Mouse (Mus musculus) neural tube, embryonic 12.5 days (tissue): ENCODE measurements around the gene Gm20481. TPM values are rescaled to one million over a fixed set of nuclear protein-coding genes. Genes with fewer than 3 reads are reported as not detected.
A peak's percentile ranks its signal among the peaks of the same experiment; 100 is the strongest.

Experiments
- ATAC-seq: fragments of 200-750 bp; cut with Nextera tagmentation; 2 replicates; pipeline ENCODE4 v1.8.0; 2017; ENCODE audit warnings: low read depth, mild to moderate bottlenecking, moderate TSS enrichment, moderate library complexity; ENCODE audit not compliant: low FRiP score
- H3K27ac ChIP-seq: fragments of 300-500 bp; sonication (generic); 2 replicates; pipeline ENCODE4 v1.5.1; 2016
- H3K27me3 ChIP-seq: fragments of 300-500 bp; sonication (generic); replicated peaks from 2 replicates; pipeline ENCODE4 v1.6.1; 2016; ENCODE audit warnings: mild to moderate bottlenecking
- H3K36me3 ChIP-seq: fragments of 300-500 bp; sonication (generic); 2 replicates; pipeline ENCODE4 v1.6.1; 2016; ENCODE audit warnings: mild to moderate bottlenecking
- H3K4me1 ChIP-seq: fragments of 300-500 bp; sonication (generic); 2 replicates; pipeline ENCODE4 v1.6.1; 2016
- H3K4me2 ChIP-seq: fragments of 300-500 bp; sonication (generic); replicated peaks from 2 replicates; pipeline ENCODE4 v1.6.1; 2016; ENCODE audit warnings: mild to moderate bottlenecking
- H3K4me3 ChIP-seq: fragments of 300-500 bp; sonication (generic); 2 replicates; pipeline ENCODE4 v1.5.1; 2016
- H3K9ac ChIP-seq: fragments of 300-500 bp; sonication (generic); 2 replicates; pipeline ENCODE4 v1.6.1; 2016; ENCODE audit warnings: mild to moderate bottlenecking
- H3K9me3 ChIP-seq: fragments of 300-500 bp; sonication (generic); 2 replicates; pipeline ENCODE4 v1.6.1; 2016; ENCODE audit warnings: mild to moderate bottlenecking
- WGBS: fragments of 180-500 bp; shearing (Covaris S2); methylation state at CpG from one replicate; pipeline ENCODE4 v1.1.7; 2016; 5-methylcytosine and 5-hydroxymethylcytosine counted together
- polyA plus RNA-seq: library from polyadenylated mRNA; unstranded; fragments of >200 nt; fragmentation: Nextera tagmentation; extraction: Ambion mirVana; gene quantifications from 2 replicates; pipeline ENCODE4 v1.2.1, GENCODE M21; 2016

The Gm20481 gene
- polyA plus RNA-seq, 1 experiment from 2014 or later, result not detected

DNA sequence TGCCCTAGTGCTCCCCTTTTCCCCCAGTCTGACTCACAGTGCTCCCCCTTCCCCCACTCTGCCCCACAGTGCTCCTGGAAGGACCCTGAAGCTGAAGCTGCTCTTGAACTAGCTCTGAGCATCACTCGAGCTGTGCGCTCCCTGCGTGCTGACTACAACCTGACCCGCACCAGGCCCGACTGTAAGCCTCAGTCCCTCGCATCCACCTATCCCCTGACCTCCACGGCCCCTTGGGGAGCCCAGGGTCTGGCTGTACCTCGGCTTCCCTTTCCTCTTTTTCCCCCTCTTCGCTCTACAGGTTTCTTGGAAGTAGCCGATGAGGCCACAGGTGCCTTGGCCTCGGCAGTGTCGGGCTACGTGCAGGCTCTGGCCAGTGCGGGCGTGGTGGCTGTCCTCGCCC lies 45.6 kb downstream of the Gm20481 start:
- no peak overlapping the region for H3K4me3 ChIP-seq
- ATAC-seq, result no peak
- H3K4me2 ChIP-seq, result no peak overlapping the region
- H3K27me3 ChIP-seq, result no peaks in the 10 kb centered on the region
- 0 out of 2 replicates have a peak, but pooled peaks cover 4% of the 10 kb centered on the region for H3K4me1 ChIP-seq
- no peak overlapping the region for H3K27ac ChIP-seq
- H3K9ac ChIP-seq, result 0 out of 2 replicates have a peak overlapping the region, but pooled peaks have one; percentile 35
- H3K9me3 ChIP-seq, result no peaks in the 10 kb centered on the region
- H3K36me3 ChIP-seq, result peaks cover 73% of the 10 kb centered on the region
- 94% methylated on average over 16 of the region's 16 CpGs for WGBS

DNA sequence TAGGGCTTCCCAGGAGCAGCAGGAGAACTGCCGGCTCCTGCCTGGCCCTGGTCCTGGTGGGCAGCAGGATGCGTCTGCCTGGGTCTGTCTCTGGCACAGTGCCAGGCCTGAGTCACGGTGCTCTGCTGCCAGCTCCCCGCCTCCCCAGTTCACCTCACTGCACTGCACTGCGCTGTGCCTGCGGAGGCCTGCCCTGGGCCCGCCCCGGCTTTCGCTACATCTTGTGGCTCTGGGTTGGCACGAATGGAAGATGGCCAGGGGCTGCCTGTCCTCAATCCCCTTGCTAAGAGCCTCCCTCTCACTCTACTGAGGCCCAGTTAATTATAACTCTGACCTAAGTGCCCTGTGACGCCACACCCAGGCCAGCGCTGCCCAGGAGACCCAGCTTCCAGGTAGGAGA lies 46.7 kb downstream of the Gm20481 start, which contains the start of gene Vwa7:
Gene Vwa7, plus strand, starts transcription at position 204 of the 400 bp plus-strand sequence.
- H3K27me3 ChIP-seq, result no peaks in the 10 kb centered on the region
- H3K36me3 ChIP-seq, result peaks cover 62% of the 10 kb centered on the region
- no peaks in the 10 kb centered on the region for H3K9me3 ChIP-seq
- H3K9ac ChIP-seq, result 0 out of 2 replicates have a peak within 1 kb of the TSS, but pooled peaks have one; percentile 35
- peaks cover 6% of the 10 kb centered on the region for H3K4me1 ChIP-seq
- 75% methylated on average over 12 of the region's 12 CpGs for WGBS
- H3K4me2 ChIP-seq, result no peak within 1 kb of the TSS
- peak; percentile 62 for ATAC-seq
- H3K27ac ChIP-seq, result no peak within 1 kb of the TSS
- H3K4me3 ChIP-seq, result no peak within 1 kb of the TSS

- no peak for ATAC-seq
- no peak overlapping the region for H3K27ac ChIP-seq
Observed at GRCm38 (mm10) chr17:35016791-35017705, 47.3 kb downstream of the Gm20481 start.

GRCm38 (mm10) chr17:35017706-35018030 lies 48.0 kb downstream of the Gm20481 start:
- WGBS, result 70% methylated on average over 14 of the region's 14 CpGs
- peaks cover 8% of the 10 kb centered on the region for H3K4me1 ChIP-seq
- peaks cover 50% of the 10 kb centered on the region for H3K36me3 ChIP-seq
- H3K27me3 ChIP-seq, result no peaks in the 10 kb centered on the region
- no peak for ATAC-seq
- no peak overlapping the region for H3K4me2 ChIP-seq
- H3K27ac ChIP-seq, result no peak overlapping the region
- H3K9ac ChIP-seq, result no peak overlapping the region
- H3K9me3 ChIP-seq, result no peaks in the 10 kb centered on the region
- no peak overlapping the region for H3K4me3 ChIP-seq

More at GRCm38 (mm10) chr17:35016791-35017705, 47.3 kb downstream of the Gm20481 start:
- peaks cover 8% of the 10 kb centered on the region for H3K4me1 ChIP-seq
- H3K4me3 ChIP-seq, result no peak overlapping the region
- no peak overlapping the region for H3K9ac ChIP-seq
- H3K9me3 ChIP-seq, result no peaks in the 10 kb centered on the region
- no peak overlapping the region for H3K4me2 ChIP-seq
- whole genome bisulfite sequencing, result 84% methylated on average over 10 of the region's 10 CpGs
- peaks cover 56% of the 10 kb centered on the region for H3K36me3 ChIP-seq
- H3K27me3 ChIP-seq, result no peaks in the 10 kb centered on the region

- Histone ChIP-seq H3K4me2 (no peak overlapping the region), H3K27ac (no peak overlapping the region), H3K27me3 (no peaks in the 10 kb centered on the region), H3K4me3 (no peak overlapping the region), H3K9me3 (no peaks in the 10 kb centered on the region), H3K36me3 (peaks cover 45% of the 10 kb centered on the region), H3K4me1 (peaks cover 8% of the 10 kb centered on the region), H3K9ac (no peak overlapping the region)
- 84% methylated on average over 3 of the region's 3 CpGs for WGBS
- ATAC-seq, result no peak
Observed at GRCm38 (mm10) chr17:35018171-35018570, 48.5 kb downstream of the Gm20481 start.

DNA sequence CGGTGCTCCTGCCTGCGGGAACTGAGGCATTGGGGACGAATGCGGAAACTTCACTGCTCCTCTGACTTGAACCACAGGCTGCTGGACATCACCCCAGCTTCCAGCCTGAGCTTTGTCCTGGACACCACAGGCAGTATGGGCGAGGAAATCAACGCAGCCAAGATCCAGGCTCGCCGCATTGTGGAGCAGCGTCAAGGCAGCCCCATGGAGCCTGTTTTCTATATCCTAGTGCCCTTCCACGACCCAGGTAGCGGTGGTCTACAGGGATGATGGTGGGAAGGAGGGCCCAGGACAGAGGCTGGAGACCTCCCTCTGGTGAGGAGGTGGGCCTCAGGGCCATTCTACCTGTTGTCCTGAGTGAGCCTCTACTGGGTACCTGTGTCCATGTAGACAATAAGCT lies 50.2 kb downstream of the Gm20481 start:
- no peak overlapping the region for H3K4me2 ChIP-seq
- no peak for ATAC-seq
- H3K9ac ChIP-seq, result no peak overlapping the region
- H3K27me3 ChIP-seq, result no peaks in the 10 kb centered on the region
- no peaks in the 10 kb centered on the region for H3K9me3 ChIP-seq
- H3K4me1 ChIP-seq, result peaks cover 8% of the 10 kb centered on the region
- H3K4me3 ChIP-seq, result no peak overlapping the region
- H3K27ac ChIP-seq, result no peak overlapping the region
- 78% methylated on average over 11 of the region's 11 CpGs for WGBS
- peaks cover 27% of the 10 kb centered on the region for H3K36me3 ChIP-seq

- Histone ChIP-seq H3K4me3 (no peak overlapping the region), H3K4me2 (no peak overlapping the region), H3K27ac (no peak overlapping the region), H3K36me3 (peaks cover 21% of the 10 kb centered on the region), H3K4me1 (peaks cover 8% of the 10 kb centered on the region), H3K9me3 (no peaks in the 10 kb centered on the region), H3K9ac (no peak overlapping the region), H3K27me3 (no peaks in the 10 kb centered on the region)
- ATAC-seq, result no peak
- WGBS, result 89% methylated on average over 8 of the region's 8 CpGs
Observed at GRCm38 (mm10) chr17:35020551-35020950, 50.8 kb downstream of the Gm20481 start.

DNA sequence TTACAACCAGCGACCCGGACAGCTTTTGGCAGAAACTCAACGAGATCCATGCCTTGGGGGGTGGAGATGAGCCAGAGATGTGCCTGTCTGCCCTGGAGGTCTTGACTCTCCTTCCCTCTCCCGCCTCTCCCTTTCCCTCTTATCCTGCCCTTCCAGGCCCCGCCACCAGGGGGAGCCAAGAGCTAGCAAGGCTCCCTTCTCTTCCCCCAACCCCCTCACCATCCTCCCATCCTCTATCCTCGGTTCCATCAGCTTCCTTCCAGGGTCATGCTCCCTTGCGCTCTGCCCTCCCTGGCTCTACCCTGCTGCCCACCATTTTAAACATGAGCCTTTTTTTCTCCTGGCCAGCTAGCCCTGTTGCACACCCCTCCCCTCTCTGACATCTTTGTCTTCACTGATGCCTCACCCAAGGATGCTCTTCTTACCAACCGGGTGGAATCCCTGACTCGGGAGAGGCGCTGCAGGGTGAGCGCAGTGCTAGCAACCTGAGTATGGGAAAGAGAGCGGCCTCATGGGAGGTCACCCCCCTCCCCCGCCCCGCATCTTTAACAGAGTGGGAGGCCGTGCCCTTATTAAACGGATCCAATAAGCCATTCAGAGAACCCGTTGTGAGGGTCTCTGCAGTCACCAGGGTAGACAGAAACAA lies 51.6 kb downstream of the Gm20481 start:
- Histone ChIP-seq H3K9me3 (no peaks in the 10 kb centered on the region), H3K4me3 (no peak overlapping the region), H3K36me3 (peaks cover 13% of the 10 kb centered on the region), H3K27ac (no peak overlapping the region), H3K27me3 (no peaks in the 10 kb centered on the region), H3K4me2 (peak overlapping the region; percentile 32), H3K4me1 (peaks cover 10% of the 10 kb centered on the region), H3K9ac (0 out of 2 replicates have a peak overlapping the region, but pooled peaks have one; percentile 8)
- no peak for ATAC-seq
- WGBS, result 12% methylated on average over 17 of the region's 17 CpGs

Other genes starting within 250 kb of the Gm20481 start
- gene C4b, start 226.0 kb upstream of the Gm20481 start, polyA plus RNA-seq, result not detected in 2 replicates
- gene Cyp21a1, start 165.4 kb upstream of the Gm20481 start, polyA plus RNA-seq, result not detected in 2 replicates
- 30.8 and 30.9 TPM in 2 replicates for gene Stk19, start 133.0 kb upstream of the Gm20481 start, polyA plus RNA-seq
- gene Dxo, start 132.9 kb upstream of the Gm20481 start, polyA plus RNA-seq, result 64.1 and 66.2 TPM in 2 replicates
- gene Skiv2l, start 119.7 kb upstream of the Gm20481 start, polyA plus RNA-seq, result 61.2 and 64.7 TPM in 2 replicates
- gene Nelfe, start 119.5 kb upstream of the Gm20481 start, polyA plus RNA-seq, result 95.9 and 98.6 TPM in 2 replicates
- 2.0 and 3.0 TPM in 2 replicates for gene Cfb, start 107.4 kb upstream of the Gm20481 start, polyA plus RNA-seq
- 11.5 and 12.0 TPM in 2 replicates for gene Zbtb12, start 90.4 kb upstream of the Gm20481 start, polyA plus RNA-seq
- gene Gm20547, start 87.9 kb upstream of the Gm20481 start, polyA plus RNA-seq, result not detected in 2 replicates
- gene C2, start 71.6 kb upstream of the Gm20481 start, polyA plus RNA-seq, result 1.0 and 1.5 TPM in 2 replicates
- gene Ehmt2, start 71.4 kb upstream of the Gm20481 start, polyA plus RNA-seq, result 113 and 117 TPM in 2 replicates
- gene Slc44a4, start 55.4 kb upstream of the Gm20481 start, polyA plus RNA-seq, result not detected in 2 replicates
- 24.4 and 27.3 TPM in 2 replicates for gene Neu1, start 38.7 kb upstream of the Gm20481 start, polyA plus RNA-seq
- 0.26 TPM in 1 of 2 replicates, not detected in the other for gene Hspa1b, start 10.7 kb upstream of the Gm20481 start, polyA plus RNA-seq
- gene Hspa1a, start 2.2 kb downstream of the Gm20481 start, polyA plus RNA-seq, result 3.1 and 3.5 TPM in 2 replicates
- 1.4 and 2.3 TPM in 2 replicates for gene Hspa1l, start 2.8 kb downstream of the Gm20481 start, polyA plus RNA-seq
- gene Lsm2, start 11.9 kb downstream of the Gm20481 start, polyA plus RNA-seq, result 150 and 158 TPM in 2 replicates
- gene Vars, start 31.1 kb downstream of the Gm20481 start, polyA plus RNA-seq, result 118 and 119 TPM in 2 replicates
- gene Vwa7, start 46.7 kb downstream of the Gm20481 start, polyA plus RNA-seq, result 0.06 and 0.15 TPM in 2 replicates
- 3.8 and 5.0 TPM in 2 replicates for gene Sapcd1, start 58.1 kb downstream of the Gm20481 start, polyA plus RNA-seq
- 3.1 and 4.1 TPM in 2 replicates for gene Msh5, start 76.8 kb downstream of the Gm20481 start, polyA plus RNA-seq
- 169 and 178 TPM in 2 replicates for gene Clic1, start 80.1 kb downstream of the Gm20481 start, polyA plus RNA-seq
- gene Ddah2, start 89.1 kb downstream of the Gm20481 start, polyA plus RNA-seq, result 564 and 591 TPM in 2 replicates
- not detected in 2 replicates for gene Ly6g6c, start 95.5 kb downstream of the Gm20481 start, polyA plus RNA-seq
- 0.81 and 0.88 TPM in 2 replicates for gene Mpig6b, start 96.3 kb downstream of the Gm20481 start, polyA plus RNA-seq
- 0.38 and 0.57 TPM in 2 replicates for gene Ly6g6e, start 107.0 kb downstream of the Gm20481 start, polyA plus RNA-seq
- 1.9 and 2.2 TPM in 2 replicates for gene Ly6g6d, start 108.2 kb downstream of the Gm20481 start, polyA plus RNA-seq
- 0.23 and 0.84 TPM in 2 replicates for gene Ly6g6f, start 115.7 kb downstream of the Gm20481 start, polyA plus RNA-seq
- 78.7 and 83.6 TPM in 2 replicates for gene Abhd16a, start 119.4 kb downstream of the Gm20481 start, polyA plus RNA-seq
- gene Ly6g5c, start 138.4 kb downstream of the Gm20481 start, polyA plus RNA-seq, result not detected in 2 replicates
- gene Ly6g5b, start 145.5 kb downstream of the Gm20481 start, polyA plus RNA-seq, result 1.1 TPM in 2 replicates
- 24.9 and 28.0 TPM in 2 replicates for gene Gpank1, start 151.5 kb downstream of the Gm20481 start, polyA plus RNA-seq
- gene Csnk2b, start 152.1 kb downstream of the Gm20481 start, polyA plus RNA-seq, result 289 and 295 TPM in 2 replicates
- gene D17H6S53E, start 156.5 kb downstream of the Gm20481 start, polyA plus RNA-seq, result 6.1 and 7.8 TPM in 2 replicates
- gene Apom, start 162.1 kb downstream of the Gm20481 start, polyA plus RNA-seq, result 0.32 and 0.93 TPM in 2 replicates
- gene Bag6, start 165.3 kb downstream of the Gm20481 start, polyA plus RNA-seq, result 82.8 and 84.5 TPM in 2 replicates
- 205 and 224 TPM in 2 replicates for gene Prrc2a, start 195.0 kb downstream of the Gm20481 start, polyA plus RNA-seq
- gene Aif1, start 206.2 kb downstream of the Gm20481 start, polyA plus RNA-seq, result 8.3 and 9.1 TPM in 2 replicates
- gene Lst1, start 218.5 kb downstream of the Gm20481 start, polyA plus RNA-seq, result 6.8 and 7.0 TPM in 2 replicates
- gene Ltb, start 224.5 kb downstream of the Gm20481 start, polyA plus RNA-seq, result 0.39 and 0.57 TPM in 2 replicates
- gene Tnf, start 232.1 kb downstream of the Gm20481 start, polyA plus RNA-seq, result 0.18 TPM in 1 of 2 replicates, not detected in the other
- not detected in 2 replicates for gene Lta, start 235.4 kb downstream of the Gm20481 start, polyA plus RNA-seq